Mouse (Mus musculus) myocyte (in vitro differentiated cells): ENCODE measurements around the gene Ugt1a6b.

Source experiments
- CEBPB ChIP-seq: IDR thresholded peaks from 2 replicates; pipeline ENCODE4 v1.6.1; 2011; ENCODE audit warnings: mild to moderate bottlenecking, moderate library complexity; ENCODE audit not compliant: poor library complexity, insufficient read depth, severe bottlenecking
- MAX ChIP-seq: IDR thresholded peaks from one replicate; pipeline ENCODE4 v1.6.1; 2011; ENCODE audit warnings: low read depth, mild to moderate bottlenecking, control low read depth
- POLR2A ChIP-seq: IDR thresholded peaks from one replicate; pipeline ENCODE4 v1.6.1; 2011; ENCODE audit warnings: low read depth, mild to moderate bottlenecking, control low read depth, moderate library complexity; ENCODE audit not compliant: insufficient read length
- POLR2AphosphoS2 ChIP-seq: IDR thresholded peaks from one replicate; pipeline ENCODE4 v1.6.1; 2011; ENCODE audit warnings: low read depth, control low read depth; ENCODE audit not compliant: insufficient read length
- REST ChIP-seq: IDR thresholded peaks from one replicate; pipeline ENCODE4 v1.6.1; 2011; ENCODE audit warnings: mild to moderate bottlenecking, control low read depth, moderate library complexity; ENCODE audit not compliant: insufficient read depth, insufficient read length
- SRF ChIP-seq: IDR thresholded peaks from one replicate; pipeline ENCODE4 v1.6.1; 2011; ENCODE audit warnings: low read depth; ENCODE audit not compliant: control insufficient read depth, insufficient read length
- TCF12 ChIP-seq: IDR thresholded peaks from one replicate; pipeline ENCODE4 v1.6.1; 2011; ENCODE audit warnings: mild to moderate bottlenecking, control low read depth; ENCODE audit not compliant: poor library complexity, insufficient read depth, severe bottlenecking
- USF1 ChIP-seq: IDR thresholded peaks from one replicate; pipeline ENCODE4 v1.6.1; 2011; ENCODE audit warnings: low read depth, mild to moderate bottlenecking, control low read depth, moderate library complexity

- TF ChIP-seq POLR2A (no peak), USF1 (no peak), CEBPB (no peak), REST (no peak), SRF (no peak), MAX (no peak), TCF12 (no peak), POLR2AphosphoS2 (no peak)
Observed at GRCm38 (mm10) chr1:88234248-88234610, 131.2 kb downstream of the Ugt1a6b start.
